Mouse (Mus musculus) hindbrain, embryonic 14.5 days (tissue): ENCODE measurements at regions not wholly inside any gene's neighbourhood (a gene's known extent, or its start where the extent isn't known, plus 50 kb on each side); places are given as distances from the start of the nearest gene placed in this dataset.

ENCODE experiments used
- ATAC-seq: fragments of 200-750 bp; cut with Nextera tagmentation; 2 replicates; pipeline ENCODE4 v1.8.0; 2017; ENCODE audit warnings: moderate number of reproducible peaks, mild to moderate bottlenecking, moderate TSS enrichment, moderate library complexity; ENCODE audit not compliant: low FRiP score
- DNase-seq: peaks from one replicate; pipeline ENCODE4 v3.0.0-alpha.2; 2015; ENCODE audit warnings: low spot score
- H3K27ac ChIP-seq: fragments of 300-500 bp; sonication (generic); 2 replicates; pipeline ENCODE4 v1.5.1; 2014; ENCODE audit warnings: mild to moderate bottlenecking, moderate library complexity
- H3K27me3 ChIP-seq: fragments of 300-500 bp; sonication (generic); 2 replicates; pipeline ENCODE4 v1.6.1; 2014; ENCODE audit warnings: mild to moderate bottlenecking, low read length, mixed read lengths; ENCODE audit not compliant: control insufficient read depth, insufficient read depth
- H3K36me3 ChIP-seq: fragments of 300-500 bp; sonication (generic); replicated peaks from 2 replicates; pipeline ENCODE4 v1.6.1; 2014; ENCODE audit not compliant: control insufficient read depth, insufficient read depth
- H3K4me1 ChIP-seq: fragments of 300-500 bp; sonication (generic); replicated peaks from 2 replicates; pipeline ENCODE4 v1.6.1; 2014; ENCODE audit warnings: antibody characterized with exemption, low read length, mixed read lengths; ENCODE audit not compliant: control insufficient read depth, insufficient read depth
- H3K4me2 ChIP-seq: fragments of 300-500 bp; sonication (generic); replicated peaks from 2 replicates; pipeline ENCODE4 v1.6.1; 2014; ENCODE audit warnings: mild to moderate bottlenecking, moderate library complexity
- H3K4me3 ChIP-seq: fragments of 300-500 bp; sonication (generic); replicated peaks from 2 replicates; pipeline ENCODE4 v1.5.1; 2014; ENCODE audit warnings: mild to moderate bottlenecking, low read length
- H3K9ac ChIP-seq: fragments of 300-500 bp; sonication (generic); 2 replicates; pipeline ENCODE4 v1.6.1; 2014
- H3K9me3 ChIP-seq: fragments of 300-500 bp; sonication (generic); 2 replicates; pipeline ENCODE4 v1.6.1; 2016; ENCODE audit warnings: low read length; ENCODE audit not compliant: control insufficient read depth
- WGBS: fragments of 180-500 bp; shearing (Covaris S2); extraction: QIAGEN DNeasy Blood & Tissue Kit; methylation state at CpG from one replicate; pipeline ENCODE4 v1.1.7; 2014; 5-methylcytosine and 5-hydroxymethylcytosine counted together

GRCm38 (mm10) chr4:95230461-95230860 is 178.4 kb upstream of the Jun start:
- H3K27me3 ChIP-seq = no peaks in the 10 kb centered on the region
- H3K4me1 ChIP-seq = no peaks in the 10 kb centered on the region
- H3K9ac ChIP-seq = no peak overlapping the region
- H3K4me3 ChIP-seq = no peak overlapping the region
- DNase-seq (no peak), ATAC-seq (no peak)
- 85% methylated on average over 1 of the region's 1 CpGs for WGBS
- no peak overlapping the region for H3K27ac ChIP-seq
- H3K36me3 ChIP-seq = no peaks in the 10 kb centered on the region
- no peaks in the 10 kb centered on the region for H3K9me3 ChIP-seq
- no peak overlapping the region for H3K4me2 ChIP-seq

GRCm38 (mm10) chr4:95233034-95233433 is 181.0 kb upstream of the Jun start:
- Histone ChIP-seq H3K4me3 (no peak overlapping the region), H3K9me3 (no peaks in the 10 kb centered on the region), H3K27me3 (no peaks in the 10 kb centered on the region), H3K36me3 (no peaks in the 10 kb centered on the region), H3K4me2 (no peak overlapping the region), H3K4me1 (no peaks in the 10 kb centered on the region), H3K9ac (no peak overlapping the region), H3K27ac (no peak overlapping the region)
- ATAC-seq = no peak
- no peak for DNase-seq

GRCm38 (mm10) chr4:95234030-95234555 is 182.1 kb upstream of the Jun start:
- Histone ChIP-seq H3K27ac (no peak overlapping the region), H3K4me2 (no peak overlapping the region), H3K4me3 (no peak overlapping the region), H3K9ac (no peak overlapping the region), H3K27me3 (no peaks in the 10 kb centered on the region), H3K9me3 (no peaks in the 10 kb centered on the region), H3K36me3 (no peaks in the 10 kb centered on the region), H3K4me1 (no peaks in the 10 kb centered on the region)
- 91% methylated on average over 2 of the region's 2 CpGs for WGBS
- no peak for ATAC-seq
- no peak for DNase-seq

- H3K4me1 ChIP-seq = no peaks in the 10 kb centered on the region
- H3K9ac ChIP-seq = no peak overlapping the region
- WGBS = 77% methylated on average over 1 of the region's 1 CpGs
- H3K9me3 ChIP-seq = no peaks in the 10 kb centered on the region
- H3K27ac ChIP-seq = no peak overlapping the region
- H3K36me3 ChIP-seq = no peaks in the 10 kb centered on the region
- DNase-seq = peak; percentile 6
- ATAC-seq = no peak
- H3K27me3 ChIP-seq = no peaks in the 10 kb centered on the region
- no peak overlapping the region for H3K4me2 ChIP-seq
- no peak overlapping the region for H3K4me3 ChIP-seq
These were observed 196.0 kb upstream of the Jun start for GRCm38 (mm10) chr4:95247977-95248376.

DNA sequence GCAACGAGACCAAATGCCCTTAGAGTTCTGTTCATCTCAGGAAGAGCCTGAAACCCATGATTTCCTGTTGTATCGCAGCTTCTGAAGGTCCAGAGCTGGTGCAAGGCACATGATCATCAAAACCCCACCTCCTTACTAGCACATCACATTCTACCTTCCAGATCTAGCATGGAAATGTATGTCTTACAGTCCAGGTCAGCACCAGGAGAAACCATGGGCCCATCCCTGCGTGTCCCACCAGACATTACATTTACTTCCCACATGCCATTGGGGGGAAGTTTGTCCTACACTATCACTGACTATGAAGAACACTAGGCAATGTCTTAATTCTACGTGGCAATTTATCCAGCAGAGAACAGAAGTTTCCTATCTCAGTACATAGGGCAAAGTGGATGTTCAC is 197.0 kb upstream of the Jun start:
- Histone ChIP-seq H3K4me2 (no peak overlapping the region), H3K9me3 (no peaks in the 10 kb centered on the region), H3K9ac (no peak overlapping the region), H3K27me3 (no peaks in the 10 kb centered on the region), H3K27ac (no peak overlapping the region), H3K4me3 (no peak overlapping the region), H3K36me3 (no peaks in the 10 kb centered on the region), H3K4me1 (no peaks in the 10 kb centered on the region)
- peak; percentile 22 for DNase-seq
- ATAC-seq = no peak
- WGBS = 93% methylated on average over 4 of the region's 4 CpGs

- H3K36me3 ChIP-seq = no peaks in the 10 kb centered on the region
- H3K9me3 ChIP-seq = no peaks in the 10 kb centered on the region
- H3K4me2 ChIP-seq = no peak overlapping the region
- H3K4me1 ChIP-seq = no peaks in the 10 kb centered on the region
- no peak overlapping the region for H3K4me3 ChIP-seq
- no peaks in the 10 kb centered on the region for H3K27me3 ChIP-seq
- H3K9ac ChIP-seq = no peak overlapping the region
- no peak for ATAC-seq
- 15% methylated on average over 1 of the region's 1 CpGs for WGBS
- no peak for DNase-seq
- H3K27ac ChIP-seq = no peak overlapping the region
These were observed 198.1 kb upstream of the Jun start for GRCm38 (mm10) chr4:95250083-95250482.

GRCm38 (mm10) chr4:95269766-95270165 is 217.7 kb upstream of the Jun start:
- Histone ChIP-seq H3K9ac (no peak overlapping the region), H3K27ac (no peak overlapping the region), H3K9me3 (no peaks in the 10 kb centered on the region), H3K4me3 (no peak overlapping the region), H3K27me3 (no peaks in the 10 kb centered on the region), H3K4me2 (no peak overlapping the region), H3K4me1 (no peaks in the 10 kb centered on the region), H3K36me3 (no peaks in the 10 kb centered on the region)
- no peak for ATAC-seq
- DNase-seq = no peak

- Histone ChIP-seq H3K4me1 (no peaks in the 10 kb centered on the region), H3K36me3 (no peaks in the 10 kb centered on the region), H3K9me3 (no peaks in the 10 kb centered on the region), H3K9ac (no peak overlapping the region), H3K4me3 (no peak overlapping the region), H3K27me3 (no peaks in the 10 kb centered on the region), H3K4me2 (no peak overlapping the region), H3K27ac (no peak overlapping the region)
- WGBS = 86% methylated on average over 1 of the region's 1 CpGs
- ATAC-seq = no peak
- DNase-seq = no peak
These were observed 218.4 kb upstream of the Jun start for GRCm38 (mm10) chr4:95270389-95270788.

DNA sequence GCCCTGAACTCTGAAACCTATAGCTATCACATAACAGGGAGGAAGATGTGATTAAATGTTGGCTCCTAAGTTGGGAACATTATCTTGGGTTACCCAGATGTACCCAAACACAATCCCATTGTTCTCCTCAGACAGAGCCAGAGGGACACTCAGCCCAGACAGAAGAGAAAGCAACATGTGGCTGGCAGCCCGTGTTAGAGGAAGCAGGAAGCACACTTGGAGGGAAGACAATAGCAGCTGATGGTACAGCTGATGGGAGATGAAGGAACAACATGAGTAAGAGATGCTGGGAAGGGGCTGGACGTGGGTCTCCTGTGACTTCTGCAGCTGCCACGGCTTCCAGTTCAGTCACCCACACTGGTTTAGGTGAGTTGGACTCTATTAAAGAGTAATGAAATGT is 224.2 kb upstream of the Jun start:
- Histone ChIP-seq H3K36me3 (no peaks in the 10 kb centered on the region), H3K9me3 (no peaks in the 10 kb centered on the region), H3K27ac (no peak overlapping the region), H3K4me1 (no peaks in the 10 kb centered on the region), H3K9ac (no peak overlapping the region), H3K4me2 (no peak overlapping the region), H3K4me3 (no peak overlapping the region), H3K27me3 (no peaks in the 10 kb centered on the region)
- DNase-seq (no peak), ATAC-seq (no peak)
- 61% methylated on average over 3 of the region's 3 CpGs for WGBS

GRCm38 (mm10) chr4:95277989-95278713 is 226.1 kb upstream of the Jun start:
- WGBS = 39% methylated on average over 11 of the region's 11 CpGs
- no peaks in the 10 kb centered on the region for H3K36me3 ChIP-seq
- DNase-seq (no peak), ATAC-seq (no peak)
- no peak overlapping the region for H3K4me2 ChIP-seq
- H3K4me3 ChIP-seq = no peak overlapping the region
- no peaks in the 10 kb centered on the region for H3K9me3 ChIP-seq
- H3K4me1 ChIP-seq = no peaks in the 10 kb centered on the region
- H3K27me3 ChIP-seq = no peaks in the 10 kb centered on the region
- H3K9ac ChIP-seq = no peak overlapping the region
- H3K27ac ChIP-seq = no peak overlapping the region
